Mouse (Mus musculus) forelimb bud, embryonic 11.5 days (tissue): ENCODE results near the gene Gnaq.
A peak's percentile ranks its signal among the peaks of the same experiment; 100 is the strongest.

Experiments
- DNase-seq: peaks from one replicate; pipeline ENCODE4 v3.0.0-alpha.2; 2012; ENCODE audit warnings: low read depth, low spot score

Gnaq gene

DNA sequence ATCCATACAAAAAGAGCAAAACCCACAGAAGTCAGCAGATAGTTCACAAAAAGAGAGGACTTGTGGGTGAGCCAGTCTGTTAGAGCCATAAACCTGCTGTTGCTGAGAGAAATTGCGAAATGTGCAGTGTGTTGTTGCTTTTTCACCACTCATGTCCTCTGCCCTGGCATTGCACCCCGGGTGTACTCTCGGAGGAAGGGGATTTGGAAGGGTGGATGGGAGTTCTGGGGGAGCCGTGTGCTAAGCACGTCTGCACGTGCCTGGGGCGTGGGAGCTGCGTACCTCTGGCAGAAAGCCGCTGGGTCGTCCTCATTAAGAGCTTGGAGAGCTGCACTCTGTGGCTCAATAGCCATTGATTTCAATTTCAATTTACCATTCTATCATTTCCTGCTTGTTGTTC, 234.6 kb downstream of the Gnaq start:
- DNase-seq = no peak

DNA sequence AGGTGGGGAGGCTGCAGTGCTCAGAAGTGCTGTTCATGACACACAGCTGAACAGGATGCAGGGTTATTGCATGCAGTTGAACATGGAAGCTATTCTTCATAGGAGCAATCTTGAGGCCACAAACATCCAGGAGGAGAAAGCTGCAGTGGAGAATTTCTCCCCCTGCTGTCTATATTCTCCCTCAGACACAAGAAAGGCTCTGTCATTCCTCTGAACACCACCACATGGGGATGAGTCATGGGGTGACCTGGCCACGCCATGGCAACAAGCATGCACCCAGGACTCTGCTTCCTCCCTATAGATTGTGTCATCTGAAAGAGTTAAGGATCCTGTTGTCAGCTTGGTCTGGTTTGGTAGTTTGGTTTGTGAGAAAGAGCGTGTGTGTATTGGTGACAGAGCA, 239.0 kb downstream of the Gnaq start:
- DNase-seq = no peak

DNA sequence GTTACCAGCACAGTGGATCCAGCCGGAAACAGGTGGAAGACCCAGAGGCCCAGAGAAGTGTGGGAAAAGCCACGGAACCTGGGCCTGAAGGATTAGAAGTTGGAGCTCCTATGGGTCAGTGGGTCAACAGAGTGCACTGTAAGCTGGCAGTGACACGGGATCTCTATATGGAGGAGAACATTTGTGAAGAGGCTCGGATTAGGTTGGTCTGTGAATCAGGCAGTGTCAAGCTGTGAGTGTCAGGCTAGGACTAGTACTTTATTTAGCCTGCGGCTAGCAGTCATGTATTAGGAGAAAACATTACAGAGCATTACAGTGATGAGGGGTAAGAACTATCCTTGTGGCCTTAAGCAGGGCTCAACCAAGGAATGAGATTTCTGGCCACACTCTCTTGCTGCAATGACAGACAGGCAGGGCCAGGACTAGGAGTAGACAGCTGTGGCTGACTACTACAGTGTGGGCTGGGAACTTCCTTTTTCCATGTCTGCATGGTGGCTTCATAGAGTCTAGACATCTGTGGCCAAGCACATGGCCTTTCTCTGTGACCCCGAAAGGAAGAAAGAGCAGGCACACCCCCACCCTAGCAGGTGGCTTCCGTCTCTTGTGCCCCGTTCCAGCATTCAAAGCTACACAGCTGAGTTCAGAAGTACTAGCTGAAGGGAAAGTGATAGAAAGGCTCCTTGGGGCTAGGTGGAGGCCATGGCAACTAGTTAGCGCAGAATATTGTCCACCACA, 240.3 kb downstream of the Gnaq start:
- no peak for DNase-seq

DNA sequence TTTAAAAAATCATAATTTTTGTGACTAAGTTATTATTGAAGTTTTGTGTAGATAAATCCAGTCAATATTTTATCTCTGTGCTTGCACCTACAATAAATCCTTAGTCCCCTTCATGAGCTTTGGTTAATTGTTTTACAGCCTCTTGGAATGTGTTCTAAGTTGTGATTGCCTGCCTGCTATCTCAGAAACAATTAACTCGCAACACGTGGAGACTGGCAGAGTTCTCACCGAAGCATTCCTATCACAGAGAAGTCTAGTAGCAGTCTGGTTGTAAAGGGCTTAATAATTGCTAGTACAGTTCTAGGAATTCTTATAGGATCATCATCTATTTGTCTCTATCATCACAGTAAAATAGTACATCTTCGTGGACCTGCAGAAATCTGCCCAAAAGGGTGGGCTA, 243.2 kb downstream of the Gnaq start:
- DNase-seq = no peak

DNA sequence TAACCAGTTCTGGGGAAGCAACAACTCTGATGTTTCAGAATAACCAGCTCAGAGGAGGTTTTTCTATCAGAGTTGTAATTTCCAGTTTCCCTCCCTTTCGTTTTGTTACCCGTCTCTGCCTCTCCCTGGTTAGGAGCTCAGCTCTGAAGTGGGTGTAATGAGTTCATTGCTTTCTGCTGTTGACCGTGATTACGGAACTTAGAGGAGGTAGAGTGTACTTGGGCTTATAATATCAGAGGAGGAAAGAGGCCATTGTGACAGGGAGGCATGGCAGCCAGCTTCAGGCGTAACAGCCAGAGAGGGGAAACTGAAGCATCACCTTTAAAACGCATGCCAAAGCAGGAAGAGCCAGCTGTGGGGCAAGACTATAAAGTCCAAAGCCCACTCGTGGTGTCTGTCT, 245.9 kb downstream of the Gnaq start:
- no peak for DNase-seq

DNA sequence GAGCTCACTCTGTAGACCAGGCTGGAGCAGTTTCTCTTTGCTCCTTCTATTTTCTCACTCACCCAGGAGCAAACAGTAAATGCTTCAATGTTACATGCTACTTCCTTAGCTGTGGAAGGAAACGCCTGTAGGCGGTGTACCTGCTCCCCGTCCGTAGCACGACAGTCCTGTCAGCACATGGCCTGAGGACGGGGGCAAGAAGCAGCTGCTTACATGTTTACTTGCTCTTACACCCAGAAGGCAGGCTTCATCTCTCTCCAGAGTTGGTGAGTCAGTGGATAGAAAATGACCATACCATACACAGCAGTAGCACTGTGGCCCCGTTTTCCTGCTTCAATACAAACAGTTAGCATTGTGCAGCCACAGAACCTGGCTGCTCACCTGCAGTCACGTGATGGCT, 247.1 kb downstream of the Gnaq start:
- no peak for DNase-seq

DNA sequence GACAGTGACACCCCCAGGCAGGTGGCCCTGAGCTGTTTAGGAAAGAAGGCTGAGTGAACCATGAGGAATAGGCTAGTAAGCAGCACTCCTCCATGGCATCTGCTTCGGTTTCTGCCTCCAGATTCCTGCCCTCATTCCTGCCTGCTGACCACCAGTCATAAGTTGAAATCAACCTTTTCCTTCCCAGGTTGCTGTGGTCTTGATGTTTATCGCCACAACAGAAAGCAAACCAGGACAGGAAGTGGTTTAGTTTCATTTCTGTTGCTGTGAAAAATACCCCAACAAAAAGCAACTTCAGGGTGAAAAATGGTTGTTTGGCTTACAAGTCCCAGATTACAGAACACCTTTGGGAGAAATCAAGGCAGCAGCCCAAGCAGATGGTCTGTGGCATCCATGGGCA, 249.8 kb downstream of the Gnaq start:
- DNase-seq = no peak

DNA sequence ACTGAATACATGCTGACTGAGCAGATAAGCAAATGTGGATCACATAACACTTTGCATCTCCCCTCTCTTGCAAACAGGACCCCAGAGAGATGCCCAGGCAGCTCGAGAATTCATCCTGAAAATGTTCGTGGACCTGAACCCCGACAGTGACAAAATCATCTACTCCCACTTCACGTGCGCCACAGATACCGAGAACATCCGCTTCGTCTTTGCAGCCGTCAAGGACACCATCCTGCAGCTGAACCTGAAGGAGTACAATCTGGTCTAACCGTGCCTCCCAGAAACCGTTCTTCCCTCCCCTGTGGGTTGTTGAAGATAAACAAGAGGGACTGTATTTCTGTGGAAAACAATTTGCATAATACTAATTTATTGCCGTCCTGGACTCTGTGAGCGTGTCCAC, 250.5 kb downstream of the Gnaq start:
- DNase-seq = no peak

DNA sequence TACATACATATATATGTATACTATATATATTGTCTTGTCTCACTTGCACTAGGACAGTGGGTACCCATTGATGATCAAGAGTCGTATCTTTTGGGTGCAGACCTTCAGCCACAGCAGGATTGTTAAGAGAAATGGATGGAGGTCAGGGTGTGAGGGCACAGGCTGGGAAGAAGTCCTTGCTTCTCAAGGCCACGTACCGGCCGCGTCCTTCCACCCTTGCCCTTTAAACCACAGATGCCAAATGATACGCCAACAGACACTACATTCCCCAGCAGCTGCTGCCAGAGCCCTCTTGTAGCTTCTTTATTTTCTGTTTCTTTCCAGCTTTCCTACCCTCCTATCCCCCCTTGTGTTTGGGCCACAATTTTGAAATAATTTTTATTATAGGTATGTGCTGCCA, 251.5 kb downstream of the Gnaq start:
- no peak for DNase-seq

DNA sequence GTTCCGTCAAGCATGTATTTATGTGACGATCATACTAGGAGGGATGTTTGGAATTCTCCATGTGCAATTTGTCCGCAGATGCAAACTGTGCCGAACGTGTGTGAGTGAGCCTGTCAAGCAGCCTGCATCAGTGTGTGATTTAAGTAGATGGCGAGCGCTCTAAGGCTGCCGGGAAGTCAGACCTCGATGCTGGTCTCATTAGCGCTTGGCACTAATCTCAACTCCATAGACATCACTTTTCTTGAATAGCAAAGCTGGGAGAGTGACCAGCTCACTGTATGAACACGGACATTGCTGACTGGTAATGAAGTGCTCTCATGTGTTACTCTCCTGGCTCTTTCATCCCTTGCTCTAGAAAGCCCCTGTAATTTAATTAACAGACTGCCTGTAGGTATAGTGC, 252.3 kb downstream of the Gnaq start:
- DNase-seq = no peak

DNA sequence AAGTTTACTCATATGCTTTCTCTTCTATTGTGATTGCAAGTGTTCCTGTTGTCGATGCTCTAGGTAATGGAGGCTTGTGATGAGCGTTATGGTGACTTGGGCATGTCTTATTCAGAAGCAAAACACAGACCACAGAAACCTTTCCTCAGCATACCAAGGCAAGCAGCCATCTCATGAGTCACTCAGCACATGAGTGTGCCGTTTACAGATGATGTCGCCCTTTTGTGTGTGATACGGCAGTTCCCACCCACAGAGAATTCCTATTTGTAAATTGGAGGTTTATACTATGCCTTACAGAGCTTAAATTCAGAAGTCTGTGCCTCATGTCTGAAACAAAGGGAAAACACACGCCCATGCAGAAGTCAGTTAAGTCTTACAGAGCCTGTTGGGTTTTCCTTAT, 253.9 kb downstream of the Gnaq start:
- no peak for DNase-seq

DNA sequence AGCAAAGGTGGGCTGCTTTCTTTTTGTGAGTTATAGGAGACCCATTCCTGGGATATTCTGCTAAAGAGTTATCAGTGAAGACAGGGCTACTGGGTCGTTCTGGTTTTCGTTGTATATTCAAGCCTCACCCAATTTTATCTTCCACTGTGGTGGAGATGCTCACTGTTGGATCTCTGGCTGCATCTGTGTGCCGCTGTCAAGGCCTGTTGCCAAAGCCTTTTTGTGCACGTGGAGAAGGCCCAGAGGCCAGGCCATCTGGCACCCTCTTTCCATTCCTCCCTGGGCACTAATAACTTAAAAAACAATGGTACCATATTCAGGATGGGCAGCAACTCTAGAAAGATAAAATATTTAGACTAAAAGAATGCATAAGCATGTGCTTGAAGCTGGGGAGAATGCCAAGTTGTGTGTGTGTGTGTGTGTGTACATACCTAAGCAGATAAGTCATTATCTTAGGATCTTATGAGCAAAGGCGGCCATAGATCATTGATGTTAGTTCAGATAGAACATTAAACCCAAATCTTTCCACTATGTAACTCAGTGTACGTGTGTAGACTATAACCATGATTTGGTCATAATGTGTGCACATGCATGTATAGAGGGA, 257.7 kb downstream of the Gnaq start:
- DNase-seq = no peak

DNA sequence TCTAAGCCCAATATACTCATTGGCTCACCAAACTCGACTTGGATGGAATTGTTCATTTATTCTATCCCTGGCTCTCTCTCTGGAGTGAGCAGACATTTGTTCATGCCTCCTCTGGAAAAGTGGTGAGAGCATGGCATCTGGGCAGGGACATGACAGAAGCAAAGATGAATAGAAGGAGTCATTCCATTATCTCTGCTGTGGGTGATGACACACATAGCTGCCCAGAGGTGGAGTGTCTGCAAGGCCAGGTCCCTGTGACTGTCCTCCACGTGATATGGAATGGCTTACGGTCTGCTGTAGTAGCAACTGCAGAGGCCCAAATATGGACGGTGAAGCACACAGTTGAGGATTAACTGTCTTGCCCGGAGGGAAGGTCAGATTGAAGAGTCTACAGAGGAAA, 261.8 kb downstream of the Gnaq start:
- DNase-seq = no peak

DNA sequence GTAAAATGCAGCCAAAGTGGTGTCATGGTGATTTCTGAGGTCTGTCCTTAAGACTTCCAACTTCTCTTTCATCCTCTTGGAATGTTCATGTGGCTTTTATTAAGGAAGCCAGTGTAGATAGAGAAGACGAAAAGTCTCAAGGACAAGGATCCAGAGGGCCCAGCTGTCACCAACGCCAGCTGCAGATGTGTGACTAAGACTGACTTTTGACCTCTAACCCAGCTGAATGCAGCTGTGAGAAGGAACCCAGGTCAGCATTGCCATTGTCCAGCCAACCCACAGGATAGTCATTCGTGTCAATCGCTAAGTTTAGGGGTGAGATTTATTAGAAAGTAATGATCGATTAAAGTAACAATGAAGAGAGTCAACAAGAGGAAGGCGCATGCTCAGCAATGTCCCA, 270.5 kb downstream of the Gnaq start:
- DNase-seq = no peak

DNA sequence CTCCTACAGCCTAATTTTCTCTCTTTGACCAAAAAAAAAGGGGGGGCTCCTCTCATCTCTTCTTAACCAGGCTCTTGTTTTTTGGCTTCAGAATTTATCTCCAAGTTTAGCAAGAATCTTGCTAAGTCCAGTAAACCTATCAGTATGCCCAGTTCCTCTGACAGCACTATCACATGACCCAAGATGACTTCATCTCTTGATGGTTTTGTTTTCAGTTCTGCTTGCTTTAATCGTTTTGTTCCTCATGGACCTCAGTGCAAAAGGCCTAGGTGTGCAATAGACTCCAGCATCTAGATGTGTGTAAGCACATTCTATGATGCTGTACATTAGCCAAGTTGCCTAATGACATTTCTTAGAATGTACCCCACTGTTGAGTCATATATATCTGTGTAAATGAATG, 275.1 kb downstream of the Gnaq start:
- no peak for DNase-seq

DNA sequence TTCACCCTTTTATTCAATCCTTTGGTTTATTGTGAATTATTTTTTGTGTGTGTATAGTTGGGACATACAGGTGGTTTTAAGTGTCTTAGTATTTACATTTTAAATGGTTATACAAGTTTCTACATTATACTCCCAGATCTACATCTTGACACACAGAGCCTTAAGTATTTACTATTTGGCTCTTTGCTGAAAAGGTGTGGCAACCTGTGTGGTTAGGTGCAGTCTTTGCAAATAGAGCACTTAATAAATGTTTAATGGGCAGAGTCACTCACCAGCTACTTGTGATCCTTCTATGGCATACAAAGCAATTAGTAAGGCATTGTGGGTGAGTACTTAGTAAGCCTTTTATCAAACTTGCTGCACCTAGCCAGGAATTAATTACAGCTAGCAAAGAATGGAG, 278.7 kb downstream of the Gnaq start:
- DNase-seq = no peak

DNA sequence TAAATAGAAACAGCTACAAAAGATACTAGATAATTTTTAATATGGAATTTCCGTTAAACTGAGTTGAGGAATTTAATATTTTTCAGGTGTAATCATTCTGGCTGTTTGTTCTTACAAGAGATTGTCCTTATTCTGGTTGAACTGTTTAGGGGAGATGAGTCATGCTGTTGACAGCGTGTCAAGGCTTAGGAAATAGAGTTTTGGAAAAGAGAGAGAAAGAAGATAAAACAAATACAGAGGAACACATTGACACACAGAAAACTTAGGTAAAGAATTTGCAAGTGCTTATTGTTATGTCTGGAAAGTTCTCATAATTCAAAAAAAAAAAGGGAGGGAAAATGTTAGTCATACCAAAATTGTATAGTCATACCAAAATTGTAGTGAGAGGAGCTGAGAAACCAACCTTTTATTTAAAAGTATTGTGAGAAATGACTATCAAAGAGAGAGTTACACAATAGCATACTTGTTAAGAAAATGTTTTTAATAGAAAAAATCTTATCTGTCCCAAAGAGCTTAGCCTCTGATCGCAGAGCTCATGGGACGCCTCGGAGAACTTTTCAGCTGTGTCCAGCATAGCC, 285.5 kb downstream of the Gnaq start:
- no peak for DNase-seq

DNA sequence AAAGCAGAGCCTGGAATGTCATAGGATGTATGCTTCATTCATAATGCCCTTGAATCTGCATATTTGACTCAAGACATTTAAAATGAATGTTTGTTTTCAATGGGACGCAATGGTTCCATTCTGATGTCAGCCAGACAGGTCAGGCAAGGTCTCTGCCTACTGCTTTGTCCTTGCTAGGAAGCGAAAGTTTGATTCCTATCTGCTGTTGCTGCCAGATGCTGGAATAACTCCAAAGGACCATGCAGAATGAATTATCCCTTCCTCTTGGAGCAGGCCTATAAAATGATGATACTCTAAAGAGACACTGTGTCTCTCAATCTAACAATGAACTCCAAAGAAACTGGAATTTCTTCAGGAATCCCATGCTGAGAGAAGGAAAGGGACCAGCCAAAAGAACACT, 293.0 kb downstream of the Gnaq start:
- no peak for DNase-seq

DNA sequence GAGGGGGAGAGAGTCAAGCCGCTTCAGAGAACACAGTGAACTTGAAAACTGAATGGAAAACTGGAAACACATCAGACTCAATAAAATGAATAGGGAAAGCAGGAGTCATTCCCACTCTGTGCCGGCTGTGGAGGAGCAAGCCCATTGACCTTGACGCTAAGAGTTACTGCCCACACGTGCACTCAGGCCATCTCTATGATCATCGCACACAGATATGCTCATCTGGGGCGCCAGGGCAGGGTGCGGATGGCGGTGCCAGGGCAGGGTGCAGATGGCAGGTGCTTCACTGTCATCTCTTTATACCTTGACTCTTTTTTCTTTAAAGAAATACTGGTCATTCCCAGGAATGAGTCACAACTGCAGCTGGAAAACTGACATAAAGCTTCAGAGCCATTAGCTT, 298.7 kb downstream of the Gnaq start:
- DNase-seq = no peak

DNA sequence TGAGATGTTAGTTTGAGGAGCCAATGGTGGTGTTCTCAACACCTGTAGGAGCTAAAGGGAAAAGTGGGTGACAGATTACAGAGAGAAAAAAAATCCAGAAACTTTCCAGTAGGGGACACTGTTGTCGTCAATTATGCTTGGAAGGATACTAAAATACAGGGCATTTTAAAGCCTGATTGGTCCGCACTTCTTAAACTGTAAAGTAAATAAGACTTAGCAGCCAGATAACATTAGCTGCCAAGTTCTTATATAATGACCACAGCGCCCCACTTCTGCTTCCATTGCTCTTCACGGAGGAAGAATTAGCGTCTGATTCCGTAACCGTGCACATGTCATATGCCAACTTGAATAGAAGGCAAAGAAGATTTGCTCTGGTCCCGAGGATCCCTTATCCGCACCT, 302.2 kb downstream of the Gnaq start:
- no peak for DNase-seq

DNA sequence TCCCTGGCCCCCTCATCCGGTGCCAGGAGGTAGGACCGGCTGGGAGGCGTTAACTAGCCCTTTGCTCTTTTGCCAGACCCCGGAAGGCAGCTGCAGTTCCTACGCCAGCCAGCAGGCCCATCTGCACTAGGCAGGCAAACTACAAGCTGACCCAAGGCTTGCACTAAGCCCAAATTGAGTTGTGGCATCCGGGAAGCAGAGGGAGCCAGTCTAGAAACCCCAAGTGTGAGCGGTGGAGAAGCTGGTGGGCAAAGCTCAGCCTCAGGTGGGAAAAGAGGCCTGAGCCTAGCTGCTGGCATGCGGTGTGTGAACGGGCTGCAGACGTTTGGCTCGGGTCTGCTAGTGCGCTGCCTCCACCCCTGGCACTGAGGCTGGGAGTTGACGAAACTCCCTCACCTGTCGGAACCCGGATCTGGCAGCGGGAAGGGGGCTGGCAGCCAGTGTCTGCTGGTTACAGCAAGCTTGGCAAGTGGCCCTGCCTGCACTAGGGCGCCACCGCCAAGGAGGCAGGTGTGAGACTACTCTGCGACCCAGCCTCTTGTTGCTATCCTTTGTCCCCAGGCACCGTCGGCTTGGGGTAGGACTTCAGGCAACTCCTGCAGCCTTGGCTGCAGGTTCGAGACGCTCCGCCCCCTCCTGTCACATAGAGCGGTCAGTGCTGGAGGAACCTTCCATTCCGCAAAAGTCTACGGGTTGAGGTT, 303.1 kb downstream of the Gnaq start, which contains the start of gene Gna14:
Gna14 (plus strand) TSS at position 232 of the 701 bp plus-strand sequence.
- peak; percentile 65 for DNase-seq

DNA sequence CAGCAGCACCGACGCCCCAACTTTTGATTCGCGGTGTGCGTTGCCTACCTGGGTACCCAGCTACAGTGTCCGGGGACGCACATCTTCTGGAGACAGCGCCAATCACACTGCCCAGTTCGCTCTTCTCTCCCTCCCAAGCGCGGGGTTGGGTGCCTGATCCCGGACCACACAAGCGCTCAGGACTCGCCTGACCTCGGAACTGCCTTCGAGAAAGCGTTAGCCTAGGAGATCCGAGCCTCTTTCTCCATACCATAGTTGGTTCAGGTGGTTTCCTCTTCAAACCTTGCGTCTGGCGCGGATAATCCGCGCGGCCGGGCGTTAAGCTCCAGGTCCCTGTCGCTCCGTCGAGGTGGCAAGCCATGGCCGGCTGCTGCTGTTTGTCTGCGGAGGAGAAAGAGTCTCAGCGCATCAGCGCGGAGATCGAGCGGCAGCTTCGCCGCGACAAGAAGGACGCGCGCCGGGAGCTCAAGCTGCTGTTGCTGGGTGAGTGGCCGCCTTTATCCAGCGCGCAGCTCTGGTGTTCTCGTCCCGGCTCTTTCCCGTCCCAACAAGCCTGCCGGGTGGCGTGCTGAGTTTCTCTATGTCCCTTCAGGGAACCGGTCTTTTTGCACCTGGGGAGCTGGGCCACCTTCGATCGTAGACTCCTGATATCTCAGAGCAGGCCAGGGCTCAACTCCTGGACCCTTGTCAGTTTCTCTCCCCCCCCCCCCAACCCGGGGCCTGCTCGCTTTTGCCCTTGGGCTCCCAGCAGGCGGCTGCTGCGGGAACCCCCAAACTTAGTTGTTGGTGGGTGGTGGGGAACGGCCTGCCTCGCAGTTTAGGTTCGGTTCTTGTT, 303.9 kb downstream of the Gnaq start:
- no peak for DNase-seq
